Mouse (Mus musculus) lung, postnatal 14 days (tissue): ENCODE measurements around the gene Lrrc72.

Experiments used
- DNase-seq: peaks from one replicate; pipeline ENCODE4 v3.0.0; 2021

Gene Lrrc72

DNA sequence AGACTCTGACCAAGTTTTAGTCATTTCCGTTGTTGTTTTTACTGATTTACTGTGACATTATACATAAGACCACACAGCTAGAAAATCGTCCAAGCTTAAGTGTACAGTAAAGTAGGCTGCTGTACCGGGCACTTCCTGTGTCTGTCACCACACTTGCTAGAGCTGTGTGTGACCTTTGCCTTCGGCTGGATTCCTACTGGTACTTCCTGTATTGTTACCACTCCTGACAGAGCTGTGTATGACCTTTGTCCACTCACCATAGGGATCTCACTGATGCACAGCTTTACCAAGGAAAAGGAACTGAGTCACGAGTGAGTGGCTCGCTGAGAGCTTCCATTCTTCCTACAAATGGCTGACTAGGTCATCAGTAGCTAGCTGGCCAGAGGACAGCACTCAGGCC lies 66.1 kb downstream of the Lrrc72 start:
- DNase-seq = no peak

DNA sequence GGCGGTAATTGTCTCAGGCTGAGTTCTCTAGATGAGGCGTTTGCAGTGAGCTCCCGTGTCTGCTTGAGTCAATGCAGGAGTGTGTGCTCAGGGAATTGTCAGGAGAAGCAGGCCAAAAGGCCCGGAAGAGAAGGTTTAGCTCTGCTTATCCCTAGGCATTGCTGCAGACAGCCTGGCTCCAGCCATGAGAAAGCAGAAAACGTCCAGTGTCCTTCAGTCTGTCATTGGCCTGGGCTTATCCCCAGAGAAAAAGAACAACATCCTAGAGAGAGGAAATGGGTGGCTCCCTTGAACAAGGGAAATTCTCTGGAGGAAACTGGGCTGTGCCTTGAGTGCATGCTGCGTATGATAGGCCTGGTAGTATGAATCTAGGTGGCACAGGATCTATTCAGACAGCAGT lies 70.6 kb downstream of the Lrrc72 start:
- peak; percentile 18 for DNase-seq

DNA sequence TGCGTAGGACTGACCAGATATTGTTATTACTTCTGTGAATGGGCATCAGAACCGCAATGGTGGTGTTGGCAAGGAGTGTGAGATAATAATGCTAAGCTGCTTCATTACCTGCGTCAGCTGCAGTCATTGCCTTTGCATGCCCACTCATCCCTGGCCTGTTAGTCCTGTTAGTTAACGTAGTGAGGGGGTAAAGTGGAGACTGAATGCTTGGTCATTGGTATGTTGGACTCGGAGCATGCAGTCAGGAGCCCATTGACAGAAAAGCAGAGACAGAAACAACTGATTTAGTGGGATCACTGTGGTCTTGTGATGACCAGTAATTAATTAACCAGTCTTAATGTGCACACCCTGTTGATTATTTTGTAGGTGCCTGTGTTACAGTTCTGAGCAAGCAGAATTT lies 76.0 kb downstream of the Lrrc72 start:
- no peak for DNase-seq

DNA sequence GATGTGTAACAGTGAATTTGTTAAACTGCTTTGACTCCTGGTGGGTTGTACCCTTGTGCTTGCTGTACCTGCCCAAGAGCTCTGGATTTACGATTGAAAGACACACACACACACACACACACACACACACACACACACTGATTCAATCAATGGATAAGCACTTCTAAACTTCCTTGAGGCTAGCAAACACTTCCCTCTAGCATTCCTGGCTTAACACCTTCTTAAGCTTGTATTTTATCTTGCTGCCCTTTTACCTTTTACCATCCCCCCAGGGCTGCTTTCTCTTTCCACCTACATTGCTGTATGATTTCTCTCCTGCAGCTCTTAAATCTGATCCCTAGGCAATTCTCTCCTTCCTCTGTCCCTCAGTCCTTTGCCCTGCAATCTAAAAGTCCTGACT lies 87.9 kb downstream of the Lrrc72 start:
- DNase-seq = no peak

DNA sequence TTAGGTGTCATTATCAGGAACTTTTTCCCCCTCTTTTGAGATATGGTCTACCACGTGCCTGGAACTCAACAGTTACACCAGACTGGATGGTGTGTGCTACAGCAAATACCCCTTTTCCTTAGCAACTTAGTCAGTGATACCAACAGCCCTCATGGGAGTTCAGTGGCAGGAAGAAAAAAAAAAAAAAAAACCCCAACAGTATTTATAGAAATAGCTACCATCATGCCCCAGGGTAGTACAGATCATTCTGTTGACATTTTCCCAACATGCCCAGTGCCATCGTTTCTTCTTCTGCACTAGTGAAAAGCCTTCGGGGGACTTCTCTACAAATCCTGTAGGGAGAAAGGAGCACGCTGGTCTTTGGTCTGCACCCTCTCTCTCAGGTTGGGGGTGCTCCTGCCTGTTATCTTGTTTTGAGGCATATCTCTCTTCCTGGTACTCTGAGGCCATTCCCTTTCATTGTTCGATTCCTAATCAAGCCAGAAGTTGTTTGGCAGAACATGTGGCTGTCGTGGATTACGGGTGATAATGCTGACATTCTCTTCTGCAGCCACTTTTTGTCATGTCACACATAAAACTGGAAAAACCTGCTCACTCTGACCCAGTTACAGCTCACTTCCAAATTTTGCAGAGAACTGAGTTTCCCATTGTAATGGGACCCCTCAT lies 88.9 kb downstream of the Lrrc72 start:
- DNase-seq = no peak
